Mouse (Mus musculus) cerebellum, adult 2 months (tissue): ENCODE data around the gene Pld3. TPM values are rescaled to one million over a fixed set of nuclear protein-coding genes. Genes with fewer than 3 reads are reported as not detected.
A peak's percentile ranks its signal among the peaks of the same experiment; 100 is the strongest.

Experiments used
- DNase-seq, 2 experiments: peaks; one replicate each; pipeline ENCODE4 v3.0.0; 2021
- H3K27ac ChIP-seq: fragments of 200-500 bp; 2 replicates; pipeline ENCODE4 v1.5.1; 2012; ENCODE audit warnings: low read length, control low read depth, inconsistent platforms; ENCODE audit not compliant: insufficient read depth
- H3K27me3 ChIP-seq: fragments of 200-500 bp; 2 replicates; pipeline ENCODE4 v1.6.1; 2012; ENCODE audit warnings: inconsistent platforms, mild to moderate bottlenecking, low read length, moderate library complexity; ENCODE audit not compliant: control insufficient read depth, insufficient read depth
- H3K4me1 ChIP-seq: fragments of 200-500 bp; 2 replicates; pipeline ENCODE4 v1.6.1; 2011; ENCODE audit warnings: low read length; ENCODE audit not compliant: control insufficient read depth, insufficient read depth
- H3K4me3 ChIP-seq: fragments of 200-500 bp; replicated peaks from 2 replicates; pipeline ENCODE3; 2011; ENCODE audit warnings: mild to moderate bottlenecking, low read depth, low read length, control low read depth; ENCODE audit not compliant: insufficient read depth
- CTCF ChIP-seq: fragments of 200-500 bp; IDR thresholded peaks from 2 replicates; pipeline ENCODE4 v1.5.1; 2011; ENCODE audit warnings: low read depth, mild to moderate bottlenecking, control low read depth, low read length, moderate library complexity, borderline replicate concordance; ENCODE audit not compliant: insufficient read depth
- POLR2A ChIP-seq: fragments of 200-500 bp; IDR thresholded peaks from 2 replicates; pipeline ENCODE4 v1.6.1; 2011; ENCODE audit warnings: low read length, control low read depth, borderline replicate concordance; ENCODE audit not compliant: insufficient read depth
- WGBS: fragments of 180-500 bp; shearing (Covaris S2); methylation state at CpG from one replicate; pipeline ENCODE4 v1.1.7; 2018; 5-methylcytosine and 5-hydroxymethylcytosine counted together
- polyA plus RNA-seq: library from polyadenylated mRNA; depleted of rRNA; stranded (reverse); fragments of >200 nt; gene quantifications from 2 replicates; pipeline ENCODE4 v1.2.3, GENCODE M21; 2012

Gene Pld3
- polyA plus RNA-seq, 1 experiment = 242 TPM

- H3K27me3 ChIP-seq = no peaks in the 10 kb centered on the region
- no peak overlapping the region for H3K27ac ChIP-seq
- no peak overlapping the region for H3K4me3 ChIP-seq
- peaks cover 20% of the 10 kb centered on the region for H3K4me1 ChIP-seq
- no peak for DNase-seq
- no peak for TF ChIP-seq POLR2A
- no peak for TF ChIP-seq CTCF
- 92% methylated on average over 5 of the region's 5 CpGs for WGBS
Observed at GRCm38 (mm10) chr7:27493450-27493849, 59.6 kb downstream of the Pld3 start.

DNA sequence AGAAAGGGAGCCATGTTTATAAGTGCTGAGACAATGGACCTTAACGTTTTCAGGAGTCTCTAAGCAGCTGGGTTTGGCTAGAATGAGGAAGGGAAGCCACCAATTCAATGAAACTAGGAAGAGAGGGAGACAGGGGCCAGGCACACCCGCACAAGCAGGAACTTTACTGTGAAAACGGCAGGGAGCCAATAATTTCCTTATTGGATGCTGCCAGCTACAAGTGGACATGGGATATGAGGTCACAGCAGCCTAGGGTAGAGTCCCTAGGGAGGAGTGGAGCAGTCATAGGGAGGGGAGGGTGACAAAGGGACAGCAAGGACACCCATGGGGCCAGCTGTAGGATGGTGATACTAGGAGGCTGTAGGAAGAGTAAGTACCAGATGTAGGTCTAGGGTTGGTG lies 60.0 kb downstream of the Pld3 start:
- Histone ChIP-seq H3K27me3 (no peaks in the 10 kb centered on the region), H3K4me3 (no peak overlapping the region), H3K4me1 (peaks cover 23% of the 10 kb centered on the region), H3K27ac (no peak overlapping the region)
- WGBS = 70% methylated on average over 3 of the region's 3 CpGs
- no peak for TF ChIP-seq POLR2A
- no peak for TF ChIP-seq CTCF
- no peak for DNase-seq

DNA sequence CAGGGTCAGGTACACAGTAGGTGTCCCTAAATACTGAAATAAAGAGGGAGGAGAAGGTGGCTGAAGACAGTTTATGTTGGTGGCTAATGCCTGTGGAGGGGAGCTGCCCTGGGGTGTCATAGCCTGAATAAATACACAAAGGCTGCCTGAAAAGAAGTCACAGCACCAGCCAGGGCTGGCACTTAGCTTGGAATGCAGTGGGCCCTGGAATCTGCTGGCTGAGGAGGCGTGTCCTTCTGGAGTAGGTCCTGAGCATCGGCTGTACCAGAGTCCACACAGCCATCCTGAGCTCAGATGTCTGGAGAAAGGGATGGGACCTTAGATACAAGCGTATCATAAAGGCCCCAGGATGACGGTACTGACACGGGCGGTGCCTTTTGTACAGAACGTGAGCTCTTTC lies 61.2 kb downstream of the Pld3 start:
- Histone ChIP-seq H3K4me3 (no peak overlapping the region), H3K4me1 (peaks cover 26% of the 10 kb centered on the region), H3K27ac (no peak overlapping the region), H3K27me3 (no peaks in the 10 kb centered on the region)
- TF ChIP-seq POLR2A (no peak), CTCF (no peak)
- 68% methylated on average over 7 of the region's 7 CpGs for WGBS
- DNase-seq = no peak

GRCm38 (mm10) chr7:27490543-27491329 lies 62.3 kb downstream of the Pld3 start:
- Histone ChIP-seq H3K4me1 (peaks cover 26% of the 10 kb centered on the region), H3K27me3 (no peaks in the 10 kb centered on the region), H3K4me3 (peak overlapping the region; percentile 67), H3K27ac (peak overlapping the region; percentile 91)
- peak; percentile 91 to 94 for DNase-seq
- WGBS = under 1% methylated on average over 32 of the region's 33 CpGs
- no peak; the same call in 1 of the 2 replicates for TF ChIP-seq POLR2A
- peak; percentile 69; the same call in 1 of the 2 replicates for TF ChIP-seq CTCF

DNA sequence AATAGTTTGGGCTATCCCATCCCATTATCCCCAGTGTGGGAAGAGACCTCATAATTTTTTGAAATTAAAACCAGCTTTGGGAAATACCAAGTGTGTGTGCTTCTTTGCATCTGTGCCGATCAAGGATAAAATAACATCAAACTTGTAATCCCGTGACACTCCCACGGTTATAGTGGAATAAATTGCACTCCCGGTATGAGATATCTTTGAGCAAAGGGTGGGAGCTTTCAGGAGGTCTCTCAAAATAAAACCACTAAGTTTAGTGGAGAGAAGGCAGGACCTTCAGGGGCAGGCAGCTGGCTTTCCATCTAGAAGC lies 62.8 kb downstream of the Pld3 start:
- Histone ChIP-seq H3K27me3 (no peaks in the 10 kb centered on the region), H3K4me3 (peak overlapping the region; percentile 67), H3K4me1 (peaks cover 26% of the 10 kb centered on the region), H3K27ac (peak overlapping the region; percentile 91)
- no peak for TF ChIP-seq CTCF
- no peak for TF ChIP-seq POLR2A
- WGBS = 19% methylated on average over 4 of the region's 4 CpGs
- DNase-seq = no peak

DNA sequence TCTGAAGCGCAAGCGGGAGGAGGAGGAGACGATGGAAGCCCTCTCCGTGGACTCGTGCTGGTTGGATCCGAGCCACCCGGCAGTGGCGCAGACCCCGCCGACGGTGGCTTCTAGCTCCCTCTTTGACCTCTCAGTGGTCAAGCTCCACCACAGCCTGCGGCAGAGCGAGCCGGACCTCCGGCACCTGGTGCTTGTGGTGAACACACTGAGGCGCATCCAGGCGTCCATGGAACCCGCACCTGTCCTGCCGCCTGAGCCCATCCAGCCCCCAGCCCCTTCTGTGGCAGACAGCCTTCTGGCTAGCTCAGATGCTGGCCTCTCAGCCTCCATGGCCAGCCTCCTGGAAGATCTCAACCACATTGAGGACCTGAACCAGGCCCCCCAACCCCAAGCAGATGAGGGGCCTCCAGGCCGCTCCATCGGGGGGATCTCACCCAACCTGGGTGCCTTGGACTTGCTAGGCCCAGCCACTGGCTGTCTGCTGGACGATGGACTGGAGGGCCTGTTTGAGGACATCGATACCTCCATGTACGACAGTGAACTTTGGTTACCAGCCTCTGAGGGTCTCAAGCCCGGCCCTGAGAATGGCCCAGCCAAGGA lies 63.6 kb downstream of the Pld3 start:
- Histone ChIP-seq H3K4me3 (no peak overlapping the region), H3K4me1 (peaks cover 26% of the 10 kb centered on the region), H3K27me3 (no peaks in the 10 kb centered on the region), H3K27ac (peak overlapping the region; percentile 91; the same call in 1 of the 2 replicates)
- peak; percentile 38 to 40 for DNase-seq
- TF ChIP-seq CTCF (no peak), POLR2A (no peak)
- 79% methylated on average over 25 of the region's 25 CpGs for WGBS

- 2% methylated on average over 13 of the region's 13 CpGs for WGBS
- no peak for TF ChIP-seq CTCF
- TF ChIP-seq POLR2A = no peak
- peaks cover 26% of the 10 kb centered on the region for H3K4me1 ChIP-seq
- H3K4me3 ChIP-seq = peak overlapping the region; percentile 92
- DNase-seq = peak; percentile 63 to 70
- peak overlapping the region; percentile 82 for H3K27ac ChIP-seq
- no peaks in the 10 kb centered on the region for H3K27me3 ChIP-seq
Observed at GRCm38 (mm10) chr7:27487740-27488268, 65.2 kb downstream of the Pld3 start.
